Mouse (Mus musculus) small intestine, adult 2 months (tissue): ENCODE data around the gene Dnajc7. TPM values are rescaled to one million over a fixed set of nuclear protein-coding genes. Genes with fewer than 3 reads are reported as not detected.

Source experiments
- H3K27ac ChIP-seq: fragments of 200-500 bp; 2 replicates; pipeline ENCODE4 v1.5.1; 2012; ENCODE audit warnings: low read depth, low read length, control low read depth, inconsistent platforms; ENCODE audit not compliant: insufficient read depth
- H3K27me3 ChIP-seq: fragments of 200-500 bp; 2 replicates; pipeline ENCODE4 v1.6.1; 2012; ENCODE audit warnings: mild to moderate bottlenecking, moderate library complexity, low read length, inconsistent platforms; ENCODE audit not compliant: control insufficient read depth, insufficient read depth
- H3K36me3 ChIP-seq: fragments of 200-500 bp; 2 replicates; pipeline ENCODE4 v1.6.1; 2012; ENCODE audit warnings: mild to moderate bottlenecking, low read length, control low read depth, inconsistent platforms; ENCODE audit not compliant: control insufficient read depth, insufficient read depth
- H3K4me1 ChIP-seq: fragments of 200-500 bp; 2 replicates; pipeline ENCODE4 v1.6.1; 2012; ENCODE audit warnings: low read length, inconsistent platforms, mixed read lengths; ENCODE audit not compliant: control insufficient read depth, insufficient read depth, insufficient read length
- H3K4me3 ChIP-seq: fragments of 200-500 bp; 2 replicates; pipeline ENCODE4 v1.5.1; 2012; ENCODE audit warnings: low read depth, mild to moderate bottlenecking, control low read depth, inconsistent platforms, low read length, moderate library complexity
- CTCF ChIP-seq: fragments of 200-500 bp; IDR thresholded peaks from 2 replicates; pipeline ENCODE4 v1.5.1; 2012; ENCODE audit warnings: low read depth, mild to moderate bottlenecking, control low read depth, inconsistent platforms, low read length, moderate library complexity, mixed read lengths; ENCODE audit not compliant: insufficient replicate concordance, insufficient read length; ENCODE audit errors: extremely low read depth
- POLR2A ChIP-seq: fragments of 200-500 bp; IDR thresholded peaks from 2 replicates; pipeline ENCODE4 v1.6.1; 2012; ENCODE audit warnings: low read depth, mild to moderate bottlenecking, control low read depth, inconsistent platforms, low read length, moderate library complexity
- WGBS: fragments of 180-500 bp; shearing (Covaris S2); methylation state at CpG from one replicate; pipeline ENCODE4 v1.1.7; 2018; 5-methylcytosine and 5-hydroxymethylcytosine counted together
- polyA plus RNA-seq: library from polyadenylated mRNA; depleted of rRNA; stranded (reverse); fragments of >200 nt; gene quantifications from 2 replicates; pipeline ENCODE4 v1.2.3, GENCODE M21; 2012

Dnajc7 gene
- polyA plus RNA-seq, 1 experiment = 24.8 TPM

- no peak overlapping the region for H3K4me3 ChIP-seq
- no peaks in the 10 kb centered on the region; the same call in 1 of the 2 replicates for H3K4me1 ChIP-seq
- 94% methylated on average over 10 of the region's 10 CpGs for WGBS
- no peaks in the 10 kb centered on the region for H3K27me3 ChIP-seq
- no peak for TF ChIP-seq POLR2A
- no peak for TF ChIP-seq CTCF
- no peak overlapping the region for H3K27ac ChIP-seq
- peaks cover 16% of the 10 kb centered on the region for H3K36me3 ChIP-seq
Observed at GRCm38 (mm10) chr11:100605451-100605850, 14.5 kb downstream of the Dnajc7 start.

GRCm38 (mm10) chr11:100604321-100605005 lies 15.5 kb downstream of the Dnajc7 start:
- H3K36me3 ChIP-seq = peaks cover 26% of the 10 kb centered on the region
- H3K27me3 ChIP-seq = no peaks in the 10 kb centered on the region
- no peaks in the 10 kb centered on the region; the same call in 1 of the 2 replicates for H3K4me1 ChIP-seq
- no peak overlapping the region for H3K27ac ChIP-seq
- TF ChIP-seq CTCF = no peak
- no peak for TF ChIP-seq POLR2A
- WGBS = 67% methylated on average over 4 of the region's 4 CpGs
- no peak overlapping the region for H3K4me3 ChIP-seq

GRCm38 (mm10) chr11:100603813-100604212 lies 16.2 kb downstream of the Dnajc7 start:
- Histone ChIP-seq H3K27ac (no peak overlapping the region), H3K36me3 (peaks cover 32% of the 10 kb centered on the region), H3K4me1 (no peaks in the 10 kb centered on the region; the same call in 1 of the 2 replicates), H3K4me3 (no peak overlapping the region), H3K27me3 (no peaks in the 10 kb centered on the region)
- 84% methylated on average over 8 of the region's 8 CpGs for WGBS
- TF ChIP-seq POLR2A (no peak), CTCF (no peak)

DNA sequence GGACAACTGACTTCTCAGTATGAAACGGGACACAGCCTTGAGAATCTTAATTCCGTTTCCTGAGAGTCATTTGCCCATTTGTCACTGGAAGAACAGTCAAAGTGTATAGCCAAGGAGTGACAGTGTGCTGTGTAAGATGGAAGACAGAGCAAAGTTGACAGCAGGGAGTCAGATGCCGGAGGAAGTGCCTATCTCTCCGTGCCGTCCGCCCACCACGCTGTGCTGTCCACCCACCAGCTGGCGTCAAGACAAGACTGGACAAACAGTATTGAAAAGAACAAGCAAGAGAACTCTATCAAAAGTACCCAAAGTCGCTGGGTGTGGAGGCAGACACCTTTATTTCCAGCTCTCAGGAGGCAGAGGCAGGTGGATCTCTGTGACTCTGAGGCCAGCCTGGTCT lies 16.8 kb downstream of the Dnajc7 start:
- Histone ChIP-seq H3K4me1 (no peaks in the 10 kb centered on the region), H3K4me3 (no peak overlapping the region), H3K27me3 (no peaks in the 10 kb centered on the region), H3K36me3 (peaks cover 36% of the 10 kb centered on the region), H3K27ac (no peak overlapping the region)
- TF ChIP-seq POLR2A = no peak
- no peak for TF ChIP-seq CTCF
- 87% methylated on average over 9 of the region's 9 CpGs for WGBS

GRCm38 (mm10) chr11:100601372-100601771 lies 18.6 kb downstream of the Dnajc7 start:
- WGBS = 93% methylated on average over 3 of the region's 3 CpGs
- Histone ChIP-seq H3K36me3 (peaks cover 51% of the 10 kb centered on the region), H3K27me3 (no peaks in the 10 kb centered on the region), H3K27ac (no peak overlapping the region), H3K4me3 (no peak overlapping the region), H3K4me1 (no peaks in the 10 kb centered on the region)
- no peak for TF ChIP-seq POLR2A

DNA sequence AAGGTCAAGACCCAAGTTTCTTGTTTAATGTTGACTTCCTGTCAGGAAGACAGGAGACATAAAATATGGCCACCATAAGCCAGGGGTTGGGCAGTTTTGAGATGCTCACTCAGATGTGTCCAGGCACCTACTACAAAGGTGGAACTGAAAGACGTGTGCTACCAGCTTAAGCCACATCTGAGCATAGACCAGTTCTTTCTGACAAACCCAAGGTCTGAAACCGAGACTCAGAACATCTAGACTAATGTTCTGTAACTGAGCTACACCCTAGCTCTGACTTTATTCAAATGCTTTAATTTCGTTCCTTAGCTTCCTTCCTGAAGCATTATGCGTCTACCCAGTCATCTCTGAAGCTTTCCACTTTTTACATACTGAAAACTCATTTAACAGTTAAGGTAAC lies 21.9 kb downstream of the Dnajc7 start:
- H3K27ac ChIP-seq = peak overlapping the region; percentile 50
- no peak overlapping the region for H3K4me3 ChIP-seq
- no peaks in the 10 kb centered on the region for H3K4me1 ChIP-seq
- TF ChIP-seq CTCF (no peak), POLR2A (no peak)
- H3K36me3 ChIP-seq = peaks cover 77% of the 10 kb centered on the region
- 81% methylated on average over 4 of the region's 4 CpGs for WGBS
- H3K27me3 ChIP-seq = no peaks in the 10 kb centered on the region

GRCm38 (mm10) chr11:100595533-100595932 lies 24.4 kb downstream of the Dnajc7 start:
- H3K4me3 ChIP-seq = no peak overlapping the region
- no peak overlapping the region for H3K27ac ChIP-seq
- no peaks in the 10 kb centered on the region for H3K4me1 ChIP-seq
- TF ChIP-seq POLR2A = no peak
- no peak for TF ChIP-seq CTCF
- WGBS = 87% methylated on average over 4 of the region's 4 CpGs
- no peaks in the 10 kb centered on the region for H3K27me3 ChIP-seq
- H3K36me3 ChIP-seq = peaks cover 92% of the 10 kb centered on the region

- H3K27me3 ChIP-seq = no peaks in the 10 kb centered on the region
- 75% methylated on average over 7 of the region's 7 CpGs for WGBS
- TF ChIP-seq CTCF (no peak), POLR2A (no peak)
- H3K27ac ChIP-seq = no peak overlapping the region
- H3K36me3 ChIP-seq = peaks cover 91% of the 10 kb centered on the region
- no peak overlapping the region for H3K4me3 ChIP-seq
- no peaks in the 10 kb centered on the region for H3K4me1 ChIP-seq
Observed at GRCm38 (mm10) chr11:100594608-100595007, 25.4 kb downstream of the Dnajc7 start.
